In the genomic region with DNA sequence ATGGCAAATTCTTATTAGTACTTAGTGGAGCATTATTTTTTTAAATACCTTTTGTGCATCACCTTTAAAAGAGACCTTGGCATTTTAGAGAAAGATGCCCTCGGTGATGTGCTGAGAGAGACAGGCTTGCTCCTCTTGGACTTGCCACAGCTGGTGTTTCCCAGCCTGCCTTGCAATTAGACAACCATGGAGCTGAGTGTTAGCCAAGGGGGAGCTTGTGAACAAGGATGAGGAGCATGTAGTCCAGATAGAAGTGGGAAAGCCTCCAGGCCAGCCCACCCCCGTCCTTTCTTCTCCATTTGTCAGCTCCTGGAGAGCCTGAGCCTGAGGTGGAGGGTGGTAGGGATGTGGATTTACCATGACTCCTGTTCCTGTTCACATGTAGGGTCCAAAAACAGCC, we compare ENCODE assay signal across 13 mouse cellular contexts.
"Had no signal": no experiment of that assay in that cellular context is flagged by ENCODE, and none has a peak within 500 bp of the region (broad histone marks: within the 10 kb centered on the region; RNA-seq: fewer than 3 reads in every experiment).

No protein-coding gene starts in this region.

- H3K9me3 ChIP-seq: limb, embryonic 12.5 days; liver, embryonic 13.5 days; lung, embryonic 15.5 days; megakaryocyte, embryonic 14.5 days; neural tube, embryonic 12.5 days had no signal

- H3K4me1 ChIP-seq: liver, embryonic 13.5 days; lung, embryonic 15.5 days; megakaryocyte, embryonic 14.5 days had no signal

- ATAC-seq: intestine, embryonic 16.5 days; liver, postnatal 0 days had no signal

- H3K9ac ChIP-seq: limb, embryonic 12.5 days; liver, embryonic 13.5 days; liver, postnatal 0 days; lung, embryonic 15.5 days; neural tube, embryonic 12.5 days had no signal

- H3K27ac ChIP-seq: left cerebral cortex, adult 2 months; limb, embryonic 12.5 days; liver, embryonic 13.5 days; lung, embryonic 15.5 days; macrophage; neural tube, embryonic 12.5 days had no signal

- H3K4me2 ChIP-seq: limb, embryonic 12.5 days; liver, embryonic 13.5 days; lung, embryonic 15.5 days; neural tube, embryonic 12.5 days had no signal

- DNase-seq: liver, embryonic 13.5 days; liver, postnatal 0 days; lung, postnatal 14 days; right cerebral cortex, postnatal 25 days; thymus, postnatal 36 days had no signal

- H3K36me3 ChIP-seq: limb, embryonic 12.5 days; liver, embryonic 13.5 days; lung, embryonic 15.5 days; neural tube, embryonic 12.5 days had no signal

- H3K4me3 ChIP-seq: left cerebral cortex, adult 2 months; limb, embryonic 12.5 days; liver, embryonic 13.5 days; lung, embryonic 15.5 days; megakaryocyte, embryonic 14.5 days; myocyte; neural tube, embryonic 12.5 days had no signal
